Mouse (Mus musculus): ENCODE results near the gene Wdhd1. TPM values are rescaled to one million over a fixed set of nuclear protein-coding genes. Genes with fewer than 3 reads are reported as not detected.

The Wdhd1 gene
- polyA plus RNA-seq, 1 experiment, result 4.3 TPM

DNA sequence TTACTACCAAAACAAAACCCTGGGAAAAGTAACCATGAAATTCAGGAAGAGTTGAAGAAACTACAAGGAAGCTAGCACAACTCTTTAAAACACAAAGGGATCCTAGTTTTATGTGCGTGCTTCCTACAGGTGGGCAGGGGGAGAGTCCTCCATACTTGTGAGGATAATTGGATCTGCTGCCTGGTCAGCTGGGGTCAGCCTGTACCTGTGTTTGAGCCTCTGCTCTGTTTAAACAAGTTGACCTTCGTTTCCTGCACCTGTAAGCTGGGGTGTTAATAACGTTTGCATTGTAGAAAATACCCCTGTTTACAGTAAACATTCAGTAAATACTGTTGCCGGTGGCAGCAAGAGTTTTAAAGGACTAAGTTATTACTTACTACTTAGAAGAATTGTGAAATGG, 29.3 kb upstream of the Wdhd1 start:
- H3K36me3 ChIP-seq (ENCODE audit: control insufficient read depth, insufficient read depth, low read length), result no peaks in the 10 kb centered on the region; the same call in 1 of the 2 replicates
- TF ChIP-seq CTCF (IDR thresholded peaks at IDR 0.05; ENCODE audit: control insufficient read depth, insufficient read depth, insufficient replicate concordance, low read depth, low read length) (no peak), POLR2A (IDR thresholded peaks at IDR 0.05; ENCODE audit: control insufficient read depth, low read depth, low read length) (no peak)
- no peak overlapping the region for H3K27ac ChIP-seq (ENCODE audit: control insufficient read depth, insufficient read depth, low read depth, low read length)

DNA sequence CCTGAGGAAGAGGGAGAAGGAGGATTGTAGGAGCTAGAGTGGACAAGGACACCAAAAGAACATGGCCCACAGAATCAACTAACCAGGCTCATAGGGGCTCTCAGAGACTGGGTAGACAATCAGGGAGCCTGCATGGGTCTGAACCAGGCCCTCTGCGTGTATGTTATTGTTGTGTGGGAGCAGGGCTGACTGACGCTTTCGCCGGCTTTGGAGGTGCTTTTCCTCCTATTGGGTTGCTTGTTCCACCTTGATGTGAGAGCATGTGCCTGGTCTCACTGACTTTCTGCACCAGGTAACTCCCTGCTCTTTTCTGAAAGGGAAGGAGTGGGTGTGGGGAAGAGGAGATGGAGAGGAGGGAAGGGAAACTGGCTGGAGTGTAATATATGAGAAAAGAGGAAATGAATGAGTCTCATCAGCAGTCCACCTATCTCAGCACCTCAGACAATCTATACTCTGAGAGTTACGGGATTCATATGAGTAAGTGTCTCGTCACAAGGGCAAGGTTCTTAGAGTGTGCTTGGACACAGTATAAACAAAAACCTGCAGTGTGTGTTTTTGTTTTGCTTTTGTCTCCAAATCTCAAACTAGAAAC, 28.3 kb upstream of the Wdhd1 start:
- Histone ChIP-seq H3K36me3 (ENCODE audit: control insufficient read depth, insufficient read depth, low read length) (no peaks in the 10 kb centered on the region; the same call in 1 of the 2 replicates), H3K4me3 (ENCODE audit: control insufficient read depth, low read depth, low read length) (no peak overlapping the region), H3K27ac (ENCODE audit: control insufficient read depth, insufficient read depth, low read depth, low read length) (no peak overlapping the region)

More for the DNA sequence above, 29.3 kb upstream of the Wdhd1 start:
- H3K4me1 ChIP-seq (ENCODE audit: control insufficient read depth, insufficient read depth, low read length), result no peaks in the 10 kb centered on the region; the same call in 1 of the 2 replicates
- H3K4me3 ChIP-seq (ENCODE audit: control insufficient read depth, low read depth, low read length), result no peak overlapping the region
- no peaks in the 10 kb centered on the region for H3K27me3 ChIP-seq (ENCODE audit: control insufficient read depth, insufficient read depth, low read length)

DNA sequence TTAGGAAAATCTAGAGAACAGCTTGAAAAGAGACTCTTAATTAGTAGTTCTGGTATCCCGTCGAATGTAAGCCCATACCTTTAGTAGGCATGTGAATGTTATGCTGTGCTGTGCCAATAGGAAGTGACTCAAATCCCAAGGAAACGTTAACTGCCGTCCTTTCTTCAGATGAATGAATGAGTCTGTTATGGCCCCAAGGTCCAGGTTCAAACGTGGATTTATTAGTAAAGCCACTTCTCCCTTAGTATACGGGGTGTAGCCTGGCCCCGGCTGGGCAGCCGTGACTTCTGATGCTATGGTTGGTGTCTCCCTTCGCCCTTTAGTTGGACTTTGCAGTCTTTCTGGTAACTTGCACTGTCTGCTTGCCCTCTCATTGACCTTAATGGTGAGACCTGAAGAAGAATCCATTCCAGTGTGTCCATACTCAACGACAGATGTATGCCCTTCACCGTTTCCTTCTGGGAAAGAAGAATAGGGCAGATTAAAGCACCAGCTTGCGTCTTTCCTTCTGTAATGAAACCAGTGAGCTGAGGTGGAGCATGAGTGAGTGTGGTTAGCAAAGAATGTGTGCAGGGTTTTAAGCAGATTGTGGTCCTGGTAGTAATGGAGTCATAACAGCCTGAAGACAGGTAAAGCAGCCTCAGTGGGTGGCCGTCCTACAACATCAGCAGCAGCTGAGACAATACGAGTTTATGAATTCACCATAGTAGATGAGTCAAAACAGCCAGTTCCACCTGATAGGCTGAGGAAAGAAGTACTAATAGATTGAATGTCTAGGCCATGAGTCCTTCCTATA, 26.4 kb upstream of the Wdhd1 start:
- Histone ChIP-seq H3K27ac (ENCODE audit: control insufficient read depth, insufficient read depth, low read depth, low read length) (no peak overlapping the region), H3K4me3 (ENCODE audit: control insufficient read depth, low read depth, low read length) (no peak overlapping the region), H3K4me1 (ENCODE audit: control insufficient read depth, insufficient read depth, low read length) (no peaks in the 10 kb centered on the region; the same call in 1 of the 2 replicates), H3K27me3 (ENCODE audit: control insufficient read depth, insufficient read depth, low read length) (no peaks in the 10 kb centered on the region), H3K36me3 (ENCODE audit: control insufficient read depth, insufficient read depth, low read length) (no peaks in the 10 kb centered on the region; the same call in 1 of the 2 replicates)
- TF ChIP-seq POLR2A (IDR thresholded peaks at IDR 0.05; ENCODE audit: control insufficient read depth, low read depth, low read length), result no peak
- no peak for TF ChIP-seq CTCF (IDR thresholded peaks at IDR 0.05; ENCODE audit: control insufficient read depth, insufficient read depth, insufficient replicate concordance, low read depth, low read length)

More for the DNA sequence above, 28.3 kb upstream of the Wdhd1 start:
- no peaks in the 10 kb centered on the region for H3K27me3 ChIP-seq (ENCODE audit: control insufficient read depth, insufficient read depth, low read length)
- no peak for TF ChIP-seq CTCF (IDR thresholded peaks at IDR 0.05; ENCODE audit: control insufficient read depth, insufficient read depth, insufficient replicate concordance, low read depth, low read length)
- TF ChIP-seq POLR2A (IDR thresholded peaks at IDR 0.05; ENCODE audit: control insufficient read depth, low read depth, low read length), result no peak
- no peaks in the 10 kb centered on the region; the same call in 1 of the 2 replicates for H3K4me1 ChIP-seq (ENCODE audit: control insufficient read depth, insufficient read depth, low read length)

DNA sequence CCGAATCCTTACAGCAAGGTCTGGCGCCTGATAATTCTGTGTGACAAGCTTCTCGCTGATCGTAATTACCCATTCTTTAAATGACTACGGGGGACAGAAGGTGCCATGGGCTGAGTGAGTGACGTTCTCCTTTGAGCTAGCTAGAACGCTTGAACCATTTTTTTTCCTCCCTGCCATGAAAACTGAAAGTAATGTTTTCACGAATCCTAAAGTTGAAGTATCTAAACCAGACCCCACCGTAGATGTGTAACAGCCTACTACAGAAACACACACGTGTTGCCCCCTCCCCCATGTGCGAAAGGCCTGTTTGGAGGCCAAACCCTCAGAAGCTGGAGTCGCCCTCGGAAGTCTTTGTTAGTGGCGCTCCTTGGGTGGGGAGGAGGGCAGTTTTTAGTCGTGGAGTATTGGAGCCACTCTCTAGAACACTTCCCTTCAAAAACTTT, 22.2 kb upstream of the Wdhd1 start:
- Histone ChIP-seq H3K4me1 (ENCODE audit: control insufficient read depth, insufficient read depth, low read length) (no peaks in the 10 kb centered on the region; the same call in 1 of the 2 replicates), H3K36me3 (ENCODE audit: control insufficient read depth, insufficient read depth, low read length) (no peaks in the 10 kb centered on the region), H3K4me3 (ENCODE audit: control insufficient read depth, low read depth, low read length) (peak overlapping the region; percentile 98), H3K27ac (ENCODE audit: control insufficient read depth, insufficient read depth, low read depth, low read length) (peak overlapping the region; percentile 92), H3K27me3 (ENCODE audit: control insufficient read depth, insufficient read depth, low read length) (no peaks in the 10 kb centered on the region)
- no peak for TF ChIP-seq CTCF (IDR thresholded peaks at IDR 0.05; ENCODE audit: control insufficient read depth, insufficient read depth, insufficient replicate concordance, low read depth, low read length)

DNA sequence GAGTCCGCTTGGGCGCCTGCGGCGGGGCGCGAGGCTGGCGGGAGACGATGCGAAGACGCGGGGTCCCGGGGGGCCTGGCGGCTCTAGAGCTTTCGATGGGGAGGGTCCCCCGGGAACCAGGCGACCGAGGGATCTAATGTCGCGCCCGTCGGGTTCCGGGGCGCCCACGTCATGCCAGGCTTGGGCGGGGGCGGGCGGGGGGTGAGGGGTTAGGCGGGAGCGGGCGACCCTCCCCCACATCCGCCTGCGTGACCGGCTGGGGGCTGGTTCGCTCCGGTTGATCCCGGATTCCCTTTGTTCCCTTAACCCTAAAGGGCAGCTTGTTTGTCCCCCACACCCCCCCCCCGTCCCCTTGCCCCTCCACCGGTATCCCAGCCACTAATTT, 21.7 kb upstream of the Wdhd1 start:
- H3K4me3 ChIP-seq (ENCODE audit: control insufficient read depth, low read depth, low read length), result peak overlapping the region; percentile 98
- H3K4me1 ChIP-seq (ENCODE audit: control insufficient read depth, insufficient read depth, low read length), result no peaks in the 10 kb centered on the region; the same call in 1 of the 2 replicates
- TF ChIP-seq CTCF (IDR thresholded peaks at IDR 0.05; ENCODE audit: control insufficient read depth, insufficient read depth, insufficient replicate concordance, low read depth, low read length), result no peak
- no peak for TF ChIP-seq POLR2A (IDR thresholded peaks at IDR 0.05; ENCODE audit: control insufficient read depth, low read depth, low read length)
- H3K27ac ChIP-seq (ENCODE audit: control insufficient read depth, insufficient read depth, low read depth, low read length), result peak overlapping the region; percentile 97
- no peaks in the 10 kb centered on the region for H3K36me3 ChIP-seq (ENCODE audit: control insufficient read depth, insufficient read depth, low read length)
- H3K27me3 ChIP-seq (ENCODE audit: control insufficient read depth, insufficient read depth, low read length), result no peaks in the 10 kb centered on the region

DNA sequence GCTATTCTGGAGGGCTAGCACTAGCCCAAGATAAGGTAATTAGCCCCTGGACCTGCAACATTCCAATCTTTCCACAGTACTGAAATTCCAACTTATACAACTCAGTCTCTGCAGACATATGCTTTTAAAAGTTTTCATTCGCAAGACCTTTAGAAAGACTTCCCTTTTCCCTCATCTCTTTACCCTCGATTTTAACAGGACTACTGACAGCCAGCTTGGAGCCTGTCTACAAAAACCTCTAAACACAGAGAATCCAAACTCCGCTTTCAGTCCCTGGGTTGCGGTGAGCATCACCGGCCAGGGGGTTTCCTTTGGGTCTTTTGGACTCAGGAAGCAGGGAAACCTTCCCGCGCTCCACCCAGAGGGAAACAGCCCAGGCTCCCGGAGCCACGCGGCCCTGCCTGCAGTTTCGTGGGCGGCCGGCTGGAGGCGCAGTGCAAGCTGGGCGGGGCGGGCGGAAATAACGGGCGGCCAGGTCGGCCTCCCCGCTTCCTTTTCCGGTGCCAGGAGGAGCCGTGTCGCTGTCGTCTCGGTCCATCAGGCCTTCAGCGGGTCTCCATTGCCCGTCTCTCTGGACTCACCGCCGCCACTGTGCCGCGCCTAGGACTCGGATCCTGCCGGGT, 21.2 kb upstream of the Wdhd1 start, which contains the start of gene Mapk1ip1l:
Gene Mapk1ip1l (plus strand): TSS at position 482 of the 623 bp plus-strand sequence.
- H3K27me3 ChIP-seq (ENCODE audit: control insufficient read depth, insufficient read depth, low read length), result no peaks in the 10 kb centered on the region
- peak; percentile 66 for TF ChIP-seq POLR2A (IDR thresholded peaks at IDR 0.05; ENCODE audit: control insufficient read depth, low read depth, low read length)
- TF ChIP-seq CTCF (IDR thresholded peaks at IDR 0.05; ENCODE audit: control insufficient read depth, insufficient read depth, insufficient replicate concordance, low read depth, low read length), result peak; percentile 71
- H3K27ac ChIP-seq (ENCODE audit: control insufficient read depth, insufficient read depth, low read depth, low read length), result peak within 1 kb of the TSS; percentile 97
- H3K4me3 ChIP-seq (ENCODE audit: control insufficient read depth, low read depth, low read length), result peak within 1 kb of the TSS; percentile 98
- no peaks in the 10 kb centered on the region; the same call in 1 of the 2 replicates for H3K4me1 ChIP-seq (ENCODE audit: control insufficient read depth, insufficient read depth, low read length)
- no peaks in the 10 kb centered on the region for H3K36me3 ChIP-seq (ENCODE audit: control insufficient read depth, insufficient read depth, low read length)

DNA sequence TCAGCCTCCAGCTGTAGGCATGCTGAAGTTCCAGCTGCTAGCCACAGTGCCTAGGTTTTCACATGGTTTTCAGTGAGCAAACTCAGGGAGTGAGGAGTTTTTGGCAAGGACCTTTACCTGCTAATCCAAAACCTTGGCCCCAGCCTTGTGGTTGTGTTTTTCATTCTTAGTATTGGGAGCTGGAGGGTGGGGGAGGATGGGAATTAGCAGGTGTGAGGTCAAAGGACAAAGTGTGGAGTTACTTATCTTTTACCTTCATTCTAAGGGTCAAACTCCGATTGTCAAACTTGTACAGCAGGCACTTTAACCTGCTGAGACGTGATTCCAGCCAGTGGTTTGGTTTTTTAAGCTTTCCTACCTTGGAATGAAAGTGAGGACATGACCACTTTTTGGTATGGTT, 19.6 kb upstream of the Wdhd1 start:
- TF ChIP-seq POLR2A (IDR thresholded peaks at IDR 0.05; ENCODE audit: control insufficient read depth, low read depth, low read length) (no peak), CTCF (IDR thresholded peaks at IDR 0.05; ENCODE audit: control insufficient read depth, insufficient read depth, insufficient replicate concordance, low read depth, low read length) (no peak)
- H3K27me3 ChIP-seq (ENCODE audit: control insufficient read depth, insufficient read depth, low read length), result no peaks in the 10 kb centered on the region
- no peak overlapping the region; the same call in 1 of the 2 replicates for H3K27ac ChIP-seq (ENCODE audit: control insufficient read depth, insufficient read depth, low read depth, low read length)
- H3K4me1 ChIP-seq (ENCODE audit: control insufficient read depth, insufficient read depth, low read length), result no peaks in the 10 kb centered on the region
- no peaks in the 10 kb centered on the region for H3K36me3 ChIP-seq (ENCODE audit: control insufficient read depth, insufficient read depth, low read length)
- peak overlapping the region; percentile 54 for H3K4me3 ChIP-seq (ENCODE audit: control insufficient read depth, low read depth, low read length)

Data from testis, adult 2 months (tissue).